Mouse (Mus musculus) brain, embryonic 18.5 days (tissue): Measurements from ENCODE around the gene Adam12.
"Not testable (repeated sequence)": the region's sequence is repeated elsewhere in the genome, so short reads cannot be mapped to it uniquely, and the experiment has no call there.

Source experiments
- DNase-seq: peaks from one replicate; pipeline ENCODE4 v3.0.0-alpha.2; 2012; ENCODE audit warnings: low read depth, low spot score

The Adam12 gene

GRCm38 (mm10) chr7:133933378-133933777 lies 298.6 kb downstream of the Adam12 start:
- DNase-seq, result no peak

GRCm38 (mm10) chr7:133931481-133931880 lies 300.5 kb downstream of the Adam12 start:
- DNase-seq, result no peak

- DNase-seq, result no peak
These were observed 303.0 kb downstream of the Adam12 start for GRCm38 (mm10) chr7:133928981-133929380.

GRCm38 (mm10) chr7:133925771-133926170 lies 306.2 kb downstream of the Adam12 start:
- DNase-seq, result no peak

- no peak for DNase-seq
These were observed 308.0 kb downstream of the Adam12 start for GRCm38 (mm10) chr7:133923994-133924393.

- no peak for DNase-seq
These were observed 310.7 kb downstream of the Adam12 start for GRCm38 (mm10) chr7:133921291-133921690.

- DNase-seq, result no peak
These were observed 311.2 kb downstream of the Adam12 start for GRCm38 (mm10) chr7:133920724-133921123.

- no peak for DNase-seq
These were observed 312.0 kb downstream of the Adam12 start for GRCm38 (mm10) chr7:133919918-133920317.

GRCm38 (mm10) chr7:133919306-133919705 lies 312.6 kb downstream of the Adam12 start:
- no peak for DNase-seq

- DNase-seq, result no peak
These were observed 315.7 kb downstream of the Adam12 start for GRCm38 (mm10) chr7:133916230-133916629.

GRCm38 (mm10) chr7:133911881-133912280 lies 320.1 kb downstream of the Adam12 start:
- no peak for DNase-seq

- no peak for DNase-seq
These were observed 322.0 kb downstream of the Adam12 start for GRCm38 (mm10) chr7:133909833-133910375.

GRCm38 (mm10) chr7:133908966-133909365 lies 323.0 kb downstream of the Adam12 start:
- DNase-seq, result no peak

- DNase-seq, result no peak
These were observed 332.6 kb downstream of the Adam12 start for GRCm38 (mm10) chr7:133899391-133899790.

GRCm38 (mm10) chr7:133891796-133892195 lies 340.1 kb downstream of the Adam12 start:
- no peak for DNase-seq

GRCm38 (mm10) chr7:133891298-133891697 lies 340.6 kb downstream of the Adam12 start:
- no peak for DNase-seq

- DNase-seq, result no peak
These were observed 342.0 kb downstream of the Adam12 start for GRCm38 (mm10) chr7:133889986-133890385.

GRCm38 (mm10) chr7:133888926-133889920 lies 342.7 kb downstream of the Adam12 start:
- DNase-seq, result no peak

- not testable (repeated sequence) for DNase-seq
These were observed 347.1 kb downstream of the Adam12 start for GRCm38 (mm10) chr7:133884759-133885431.

- no peak for DNase-seq
These were observed 352.2 kb downstream of the Adam12 start for GRCm38 (mm10) chr7:133879761-133880160.

- DNase-seq, result no peak
These were observed 355.2 kb downstream of the Adam12 start for GRCm38 (mm10) chr7:133876646-133877342.

GRCm38 (mm10) chr7:133876139-133876538 lies 355.8 kb downstream of the Adam12 start:
- DNase-seq, result no peak
